Mouse (Mus musculus): Measurements from ENCODE around the gene Rxra.

GRCm38 (mm10) chr2:27650991-27651390, 25.2 kb upstream of the Rxra start:
- no peak for TF ChIP-seq CTCF (IDR thresholded peaks at IDR 0.05; ENCODE audit: low read depth, low read length)
- TF ChIP-seq POLR2A (IDR thresholded peaks at IDR 0.05; ENCODE audit: extremely low read depth, insufficient read depth, low read length): no peak

Data from liver, adult 2 months (tissue).